9 mouse cellular contexts compared by ENCODE assay signal in the genomic region with DNA sequence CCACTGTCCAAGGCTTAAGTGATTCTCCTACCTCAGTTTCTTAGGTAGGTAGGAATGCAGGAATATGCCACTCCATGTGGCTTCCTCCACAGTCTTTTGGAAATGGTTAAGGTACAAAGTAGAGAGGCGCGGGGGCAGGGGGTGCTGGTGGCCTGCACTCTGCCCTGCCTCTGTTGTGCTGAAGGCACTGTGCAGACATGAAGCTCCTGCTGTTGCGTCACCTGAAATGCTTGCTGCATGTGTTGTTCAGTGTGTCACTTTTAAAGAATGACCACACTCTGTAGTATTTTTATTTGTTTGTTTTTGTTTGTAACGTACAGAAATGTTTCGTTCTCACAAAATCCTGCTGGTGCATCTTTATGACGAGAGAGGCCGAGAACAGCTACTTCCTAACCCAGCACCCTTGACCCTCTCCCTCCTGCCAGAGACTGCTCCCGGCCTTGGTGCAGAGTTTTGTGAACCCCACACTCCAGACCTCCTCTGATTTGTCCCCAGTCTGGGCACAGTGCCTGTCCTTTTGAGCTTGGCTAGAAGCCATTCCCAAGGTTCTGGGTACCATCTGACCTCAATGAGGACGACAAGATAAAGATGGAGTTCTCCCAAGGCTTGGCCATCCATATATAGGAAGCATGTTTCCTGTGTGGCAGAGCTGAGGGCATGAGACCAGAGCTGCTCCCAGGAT. TPM values are rescaled to one million over a fixed set of nuclear protein-coding genes. Genes with fewer than 3 reads are reported as not detected.
DNase-seq lines count a peak whose midpoint lies in the region; ATAC-seq lines count a peak whose summit lies in the region.
"Had no signal": no experiment of that assay in that cellular context is flagged by ENCODE, and none has a peak within 500 bp of the region (broad histone marks: within the 10 kb centered on the region; RNA-seq: fewer than 3 reads in every experiment).

No protein-coding gene starts in this region.

- DNase-seq in adipocyte (ENCODE audit: low spot score): peak; percentile 56
- peak; percentile 56 for DNase-seq in cerebellum, adult 8-10 months
- DNase-seq in left cerebral cortex, postnatal 25 days (ENCODE audit: low spot score in 2 of 2): no peak
- no peak for DNase-seq in lung, postnatal 36 days
- no peak for DNase-seq in spleen, adult 12 weeks (ENCODE audit: low spot score)
- DNase-seq: layer of hippocampus, postnatal 36 days had no signal

- H3K4me3 ChIP-seq in liver, embryonic 15.5 days (replicated peaks): no peak overlapping the region
- H3K4me3 ChIP-seq in liver, embryonic 12.5 days: no peak overlapping the region
- H3K4me3 ChIP-seq in kidney, embryonic 16.5 days (ENCODE audit: low read length): no peak overlapping the region

- 75% methylated on average over 9 of the region's 9 CpGs for WGBS in liver, embryonic 15.5 days (ENCODE audit: insufficient replicate concordance)
- 74% methylated on average over 9 of the region's 9 CpGs for WGBS in liver, embryonic 12.5 days (ENCODE audit: insufficient replicate concordance)
- WGBS in kidney, embryonic 16.5 days: 68% methylated on average over 9 of the region's 9 CpGs

- intact Hi-C loops in left cerebral cortex, postnatal 25 days (cut with DNase I): no loop called here

- H3K9ac ChIP-seq in liver, embryonic 15.5 days: no peak overlapping the region
- H3K9ac ChIP-seq in liver, embryonic 12.5 days: no peak overlapping the region
- no peak overlapping the region for H3K9ac ChIP-seq in kidney, embryonic 16.5 days (replicated peaks; ENCODE audit: low read length)

- 0 out of 2 replicates have a peak, but pooled peaks have one; percentile 29 for ATAC-seq in liver, embryonic 15.5 days (ENCODE audit: insufficient read depth)
- ATAC-seq in liver, embryonic 12.5 days: no peak
- ATAC-seq in kidney, embryonic 16.5 days (ENCODE audit: low FRiP score, low TSS enrichment): no peak

- H3K4me1 ChIP-seq in liver, embryonic 15.5 days (replicated peaks): peaks cover 49% of the 10 kb centered on the region
- peaks cover 33% of the 10 kb centered on the region for H3K4me1 ChIP-seq in liver, embryonic 12.5 days
- peaks cover 42% of the 10 kb centered on the region for H3K4me1 ChIP-seq in kidney, embryonic 16.5 days (ENCODE audit: insufficient read depth, low read length)

- H3K27ac ChIP-seq in liver, embryonic 15.5 days (replicated peaks): 0 out of 2 replicates have a peak overlapping the region, but pooled peaks have one; percentile 33
- no peak overlapping the region for H3K27ac ChIP-seq in liver, embryonic 12.5 days
- peak overlapping the region; percentile 45; the same call in 1 of the 2 replicates for H3K27ac ChIP-seq in kidney, embryonic 16.5 days (ENCODE audit: low read length)

- no peak overlapping the region for H3K4me2 ChIP-seq in liver, embryonic 15.5 days
- H3K4me2 ChIP-seq in liver, embryonic 12.5 days: no peak overlapping the region
- no peak overlapping the region for H3K4me2 ChIP-seq in kidney, embryonic 16.5 days (replicated peaks; ENCODE audit: low read depth, low read length)

- no peaks in the 10 kb centered on the region for H3K27me3 ChIP-seq in liver, embryonic 15.5 days
- no peaks in the 10 kb centered on the region for H3K27me3 ChIP-seq in liver, embryonic 12.5 days (replicated peaks)
- H3K27me3 ChIP-seq in kidney, embryonic 16.5 days (ENCODE audit: insufficient read depth, low read length): no peaks in the 10 kb centered on the region

- H3K9me3 ChIP-seq in liver, embryonic 15.5 days (replicated peaks): no peaks in the 10 kb centered on the region
- H3K9me3 ChIP-seq in liver, embryonic 12.5 days (replicated peaks): no peaks in the 10 kb centered on the region
- H3K9me3 ChIP-seq in kidney, embryonic 16.5 days (ENCODE audit: low read length): no peaks in the 10 kb centered on the region

- no peaks in the 10 kb centered on the region for H3K36me3 ChIP-seq in liver, embryonic 15.5 days (replicated peaks)
- H3K36me3 ChIP-seq in liver, embryonic 12.5 days: no peaks in the 10 kb centered on the region
- no peaks in the 10 kb centered on the region for H3K36me3 ChIP-seq in kidney, embryonic 16.5 days (ENCODE audit: insufficient read depth, low read length)

RNA-seq across cellular contexts. Expression of a gene that starts 35.2 kb away (rescaled TPM):
- 7.6 and 9.4 TPM in 2 replicates for polyA plus RNA-seq in liver, embryonic 15.5 days (2015; fragmentation: Nextera tagmentation; extraction: Ambion mirVana)
- polyA plus RNA-seq in liver, embryonic 12.5 days (2016; fragmentation: Nextera tagmentation; extraction: Ambion mirVana): 12.6 and 12.9 TPM in 2 replicates
- 31.0 and 31.2 TPM in 2 replicates for polyA plus RNA-seq in kidney, embryonic 16.5 days (2015; fragmentation: Nextera tagmentation; extraction: Ambion mirVana)
- 10 to 100 TPM; 42.8 to 43.1 TPM for total RNA-seq in left cerebral cortex, postnatal 25 days (2021)

RNA-seq across cellular contexts. Expression of a gene that starts 35.3 kb away (rescaled TPM):
- 56.5 and 61.7 TPM in 2 replicates for polyA plus RNA-seq in liver, embryonic 15.5 days (2015; fragmentation: Nextera tagmentation; extraction: Ambion mirVana)
- 76.3 and 79.3 TPM in 2 replicates for polyA plus RNA-seq in liver, embryonic 12.5 days (2016; fragmentation: Nextera tagmentation; extraction: Ambion mirVana)
- 29.1 and 31.0 TPM in 2 replicates for polyA plus RNA-seq in kidney, embryonic 16.5 days (2015; fragmentation: Nextera tagmentation; extraction: Ambion mirVana)
- 100 to 1,000 TPM; 145 to 159 TPM for total RNA-seq in left cerebral cortex, postnatal 25 days (2021)

RNA-seq across cellular contexts. Expression of a gene that starts 43.0 kb away (rescaled TPM):
- 101 and 114 TPM in 2 replicates for polyA plus RNA-seq in liver, embryonic 15.5 days (2015; fragmentation: Nextera tagmentation; extraction: Ambion mirVana)
- 106 and 107 TPM in 2 replicates for polyA plus RNA-seq in liver, embryonic 12.5 days (2016; fragmentation: Nextera tagmentation; extraction: Ambion mirVana)
- polyA plus RNA-seq in kidney, embryonic 16.5 days (2015; fragmentation: Nextera tagmentation; extraction: Ambion mirVana): 33.7 and 35.2 TPM in 2 replicates
- total RNA-seq in left cerebral cortex, postnatal 25 days (2021): 10 to 100 TPM; 24.6 to 25.3 TPM

RNA-seq across cellular contexts. Expression of a gene that starts 43.5 kb away (rescaled TPM):
- 87.6 and 94.1 TPM in 2 replicates for polyA plus RNA-seq in liver, embryonic 15.5 days (2015; fragmentation: Nextera tagmentation; extraction: Ambion mirVana)
- polyA plus RNA-seq in liver, embryonic 12.5 days (2016; fragmentation: Nextera tagmentation; extraction: Ambion mirVana): 113 and 120 TPM in 2 replicates
- polyA plus RNA-seq in kidney, embryonic 16.5 days (2015; fragmentation: Nextera tagmentation; extraction: Ambion mirVana): 119 and 127 TPM in 2 replicates
- total RNA-seq in left cerebral cortex, postnatal 25 days (2021): 10 to 100 TPM; 91.5 to 92.9 TPM

Comparison
In these comparisons a context has a peak if more than half of its experiments do, and no peak if none do; other contexts are left out.
1. DNase-seq: peak in adipocyte (single experiment) and cerebellum, adult 8-10 months (single experiment); none in left cerebral cortex, postnatal 25 days (0 of 2), lung, postnatal 36 days (single experiment) and spleen, adult 12 weeks (single experiment).